Mouse (Mus musculus): ENCODE measurements around the gene Rarg.

Rarg gene

GRCm38 (mm10) chr15:102204674-102205505, 52.4 kb downstream of the Rarg start, which contains the start of gene Csad:
TSS of gene Csad (minus strand) at chr15:102204724.
- peak; percentile 38 for DNase-seq (ENCODE audit: low spot score)

DNA sequence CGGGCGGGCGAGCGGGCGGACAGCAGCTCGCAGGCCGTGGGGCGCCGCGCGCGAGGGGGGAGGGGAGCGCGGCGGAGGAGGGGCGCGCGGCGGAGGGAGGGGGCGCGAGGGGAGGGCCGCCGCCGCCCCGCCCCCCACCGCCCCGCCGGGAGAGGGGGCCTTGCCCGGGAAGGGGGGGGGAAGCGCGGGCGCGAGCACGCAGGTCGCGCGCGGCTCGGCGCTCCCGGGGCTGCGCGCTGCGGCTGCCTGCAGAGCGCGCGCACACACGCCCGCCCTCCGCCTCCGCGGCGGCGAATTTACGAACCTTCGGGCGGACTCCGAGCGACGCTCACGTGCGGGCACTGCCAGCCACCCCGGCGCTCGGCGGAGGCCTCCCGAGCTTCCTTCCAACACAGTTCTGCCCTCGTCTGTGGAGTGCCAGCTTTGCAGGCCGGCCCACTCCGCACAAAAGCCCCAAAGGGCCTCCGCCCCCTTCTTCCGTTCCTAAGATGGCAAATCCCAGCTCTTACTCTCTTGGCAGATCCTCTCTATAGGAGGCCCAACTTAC, 53.4 kb downstream of the Rarg start:
- DNase-seq (ENCODE audit: low spot score) = peak; percentile 71

DNA sequence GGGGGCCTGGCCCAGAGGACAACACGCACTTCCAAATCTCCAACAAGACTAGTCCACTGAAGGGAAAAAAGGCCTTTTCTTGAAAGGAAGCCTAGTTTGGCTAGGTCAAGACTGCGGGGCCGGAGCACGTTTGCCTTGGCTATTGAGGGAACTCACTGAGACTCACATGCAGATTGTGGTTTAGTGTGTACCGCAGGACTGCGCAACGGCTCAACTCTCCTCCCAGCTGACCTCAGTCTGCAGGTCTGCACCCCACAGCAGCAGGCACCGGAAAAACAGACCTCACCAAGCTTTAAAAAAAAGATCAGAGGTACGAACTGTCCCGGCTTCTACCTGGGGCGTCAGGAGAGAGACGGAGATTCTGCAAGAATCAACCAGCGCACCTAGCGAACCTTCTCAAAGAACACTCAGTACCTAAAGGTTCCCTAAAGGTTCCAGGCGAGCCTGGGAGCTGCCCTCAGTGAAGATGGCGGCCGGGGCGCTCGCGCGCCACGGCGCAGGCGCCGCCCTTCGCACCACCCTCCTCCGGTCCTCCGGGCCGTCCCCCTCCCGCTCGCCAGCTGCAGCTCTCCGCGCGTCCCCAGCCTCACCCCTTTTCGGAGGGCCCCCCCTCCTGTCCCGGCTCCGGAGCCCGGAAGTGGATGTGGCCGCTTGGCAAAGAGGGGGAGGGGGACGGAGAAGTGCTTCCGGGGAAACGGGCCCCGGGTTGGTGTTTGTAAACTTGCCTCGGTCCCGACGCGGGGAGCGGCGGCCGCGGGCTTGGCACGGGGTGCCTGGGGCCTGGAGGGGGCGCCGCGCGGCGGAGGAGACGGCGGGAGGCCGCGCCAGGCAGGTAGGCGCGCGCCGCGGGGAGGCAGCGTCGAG, 54.1 kb downstream of the Rarg start, which contains the start of gene Zfp740:
Gene Zfp740 (plus strand): TSS at position 279 of the 864 bp plus-strand sequence.
- peak; percentile 96 for DNase-seq (ENCODE audit: low spot score)

GRCm38 (mm10) chr15:102198841-102199240, 58.5 kb downstream of the Rarg start:
- DNase-seq (ENCODE audit: low spot score) = no peak

DNA sequence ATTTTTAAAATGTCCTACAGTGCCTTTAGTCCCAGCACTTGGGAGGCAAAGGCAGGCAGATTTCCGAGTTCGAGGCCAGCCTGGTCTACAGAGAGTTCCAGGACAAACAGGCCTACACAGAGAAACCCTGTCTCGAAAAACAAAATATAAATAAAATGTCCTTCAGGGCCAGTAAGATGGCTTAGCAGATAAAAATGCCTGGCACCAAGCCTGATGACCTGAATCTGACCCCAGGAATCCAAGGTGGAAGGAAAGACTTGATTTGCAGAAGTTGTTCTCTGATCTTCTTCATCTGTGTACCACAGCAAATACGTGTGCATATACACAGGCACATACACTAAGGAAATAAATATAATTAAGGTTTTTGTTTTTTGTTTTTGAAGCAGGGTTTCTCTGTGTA, 61.9 kb downstream of the Rarg start:
- no peak for DNase-seq (ENCODE audit: low spot score)

DNA sequence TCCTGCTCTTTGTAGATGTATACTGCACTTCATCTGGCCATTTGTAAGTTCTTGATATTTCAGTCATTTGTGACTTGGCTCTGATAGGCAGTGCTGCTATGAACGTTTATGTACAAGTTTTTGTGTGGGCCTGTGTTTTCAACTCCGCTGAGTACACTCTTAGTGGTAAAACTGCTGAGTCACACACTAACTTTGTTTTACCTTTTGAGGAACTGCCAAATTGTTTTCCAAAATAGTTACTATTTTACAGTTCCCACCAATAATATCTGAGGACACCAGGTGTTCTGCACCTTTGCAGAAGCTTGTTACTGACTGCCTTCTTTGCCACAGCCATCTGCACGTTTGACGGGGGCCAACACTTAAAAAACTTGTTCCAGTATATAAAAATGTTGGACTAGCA, 62.9 kb downstream of the Rarg start:
- DNase-seq (ENCODE audit: low spot score) = no peak

- DNase-seq (ENCODE audit: low spot score) = no peak
Measured at GRCm38 (mm10) chr15:102193652-102194051, 63.7 kb downstream of the Rarg start.

DNA sequence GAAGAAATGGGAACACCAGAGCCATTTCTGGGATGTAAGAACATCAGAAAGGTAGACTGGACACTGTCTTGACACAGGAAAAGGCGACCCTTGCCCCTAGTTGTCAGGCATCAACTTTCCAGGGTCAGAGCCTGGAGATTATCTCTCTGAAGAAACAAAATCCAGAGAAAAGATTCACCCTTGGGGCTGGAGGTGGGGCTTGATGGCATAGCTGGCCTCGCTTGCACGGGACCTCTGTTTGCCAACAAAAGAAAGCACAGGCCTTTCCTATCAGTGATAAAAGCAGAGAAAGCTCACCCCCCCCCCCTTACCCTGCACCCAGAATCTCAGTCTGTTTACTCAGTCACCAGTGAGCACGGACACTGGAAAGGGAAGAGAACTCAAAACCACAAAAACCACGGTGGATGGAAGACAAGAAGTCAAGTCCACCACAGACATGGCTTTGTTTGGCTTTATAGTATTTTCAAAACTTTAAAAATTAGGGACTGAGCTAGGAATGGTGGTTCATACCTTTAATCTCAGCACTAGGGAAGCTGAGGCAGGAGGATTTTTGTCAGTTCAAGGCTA, 64.4 kb downstream of the Rarg start:
- DNase-seq (ENCODE audit: low spot score) = no peak

- no peak for DNase-seq (ENCODE audit: low spot score)
Measured at GRCm38 (mm10) chr15:102192271-102192812, 65.0 kb downstream of the Rarg start.

DNA sequence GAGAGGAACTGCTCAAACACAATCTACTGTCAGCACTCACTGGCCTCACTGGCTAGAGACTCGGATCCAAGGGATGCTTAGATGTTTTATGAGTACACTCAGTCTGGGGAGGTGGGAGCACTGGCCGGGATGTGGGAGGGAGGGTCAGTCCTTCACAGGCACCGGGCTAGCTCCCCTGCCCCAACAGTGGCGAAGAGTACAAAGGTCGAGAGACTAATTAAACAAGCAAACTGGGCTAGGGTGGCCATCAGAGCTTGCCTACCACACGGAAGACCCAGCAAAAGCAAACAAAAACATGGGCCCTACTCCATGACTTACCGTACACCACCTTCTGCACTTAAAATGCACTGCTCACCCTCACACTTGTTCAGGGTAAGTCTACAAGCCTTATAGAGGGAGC, 65.6 kb downstream of the Rarg start:
- no peak for DNase-seq (ENCODE audit: low spot score)

GRCm38 (mm10) chr15:102188883-102189282, 68.4 kb downstream of the Rarg start:
- DNase-seq (ENCODE audit: low spot score) = no peak

DNA sequence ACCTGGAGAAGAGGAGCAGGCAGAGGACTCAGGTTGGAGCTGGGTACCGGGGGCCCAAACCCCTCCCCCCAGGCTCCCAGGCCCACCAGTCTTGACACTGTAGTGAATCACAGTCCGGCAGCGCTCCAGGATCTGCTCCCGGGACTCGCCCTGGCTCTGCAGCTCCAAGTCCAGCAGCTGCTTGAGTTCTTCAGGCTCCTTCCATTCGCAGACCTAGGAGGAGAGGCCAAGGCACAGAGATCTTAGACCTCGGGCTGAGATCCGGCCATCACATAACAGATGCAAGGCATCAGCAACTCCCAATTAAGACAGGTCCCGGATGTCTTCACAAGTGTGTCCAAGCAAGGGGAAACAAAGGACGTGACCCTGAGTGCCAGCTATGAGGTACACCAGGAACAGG, 69.2 kb downstream of the Rarg start:
- no peak for DNase-seq (ENCODE audit: low spot score)

DNA sequence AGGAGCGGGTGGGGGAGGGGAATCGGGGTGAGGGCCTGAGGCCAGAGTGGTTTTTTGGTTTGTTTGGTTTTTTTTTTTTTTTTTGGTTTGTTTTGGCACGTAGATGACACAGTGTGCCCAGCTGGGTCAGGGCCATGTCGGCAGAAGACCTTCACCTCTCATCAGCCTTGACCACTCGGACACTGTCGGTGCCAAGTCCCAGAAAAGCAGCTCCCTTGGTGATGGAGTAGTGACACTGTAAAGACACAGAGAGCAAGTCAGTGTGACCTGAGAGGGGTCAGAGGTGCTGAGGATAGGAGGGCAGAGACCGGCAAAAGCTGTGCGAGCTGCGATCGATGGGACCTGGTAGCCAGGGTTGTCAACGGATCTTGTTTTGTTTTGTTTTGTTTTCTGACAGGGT, 71.1 kb downstream of the Rarg start:
- no peak for DNase-seq (ENCODE audit: low spot score)
